Mouse (Mus musculus): Measurements from ENCODE around the gene Tst. TPM values are rescaled to one million over a fixed set of nuclear protein-coding genes. Genes with fewer than 3 reads are reported as not detected.

The Tst gene
- polyA plus RNA-seq, 1 experiment from 2014 or later: 8.5 TPM

GRCm38 (mm10) chr15:78377859-78378258 lies 27.8 kb downstream of the Tst start:
- Histone ChIP-seq H3K27ac (no peak overlapping the region), H3K4me1 (no peaks in the 10 kb centered on the region), H3K9me3 (replicated peaks) (no peaks in the 10 kb centered on the region), H3K27me3 (ENCODE audit: low read depth, poor library complexity, severe bottlenecking) (no peaks in the 10 kb centered on the region), H3K36me3 (no peaks in the 10 kb centered on the region), H3K4me3 (no peak overlapping the region)
- DNase-seq (ENCODE audit: low spot score): no peak
- 85% methylated on average over 10 of the region's 10 CpGs for WGBS

GRCm38 (mm10) chr15:78374204-78374603 lies 31.5 kb downstream of the Tst start:
- no peaks in the 10 kb centered on the region for H3K9me3 ChIP-seq (replicated peaks)
- 75% methylated on average over 3 of the region's 3 CpGs for WGBS
- H3K27ac ChIP-seq: no peak overlapping the region
- H3K4me1 ChIP-seq: no peaks in the 10 kb centered on the region
- H3K4me3 ChIP-seq: no peak overlapping the region
- no peaks in the 10 kb centered on the region for H3K36me3 ChIP-seq
- DNase-seq (ENCODE audit: low spot score): no peak
- peaks cover 12% of the 10 kb centered on the region for H3K27me3 ChIP-seq (ENCODE audit: low read depth, poor library complexity, severe bottlenecking)

GRCm38 (mm10) chr15:78372796-78373195 lies 32.9 kb downstream of the Tst start:
- no peak for DNase-seq (ENCODE audit: low spot score)
- peaks cover 26% of the 10 kb centered on the region for H3K27me3 ChIP-seq (ENCODE audit: low read depth, poor library complexity, severe bottlenecking)
- H3K4me3 ChIP-seq: no peak overlapping the region
- 73% methylated on average over 3 of the region's 3 CpGs for WGBS
- H3K9me3 ChIP-seq (replicated peaks): no peaks in the 10 kb centered on the region
- no peaks in the 10 kb centered on the region for H3K4me1 ChIP-seq
- H3K36me3 ChIP-seq: no peaks in the 10 kb centered on the region
- no peak overlapping the region for H3K27ac ChIP-seq

GRCm38 (mm10) chr15:78369641-78370040 lies 36.1 kb downstream of the Tst start:
- Histone ChIP-seq H3K36me3 (no peaks in the 10 kb centered on the region), H3K27me3 (ENCODE audit: low read depth, poor library complexity, severe bottlenecking) (peaks cover 39% of the 10 kb centered on the region), H3K4me3 (no peak overlapping the region), H3K4me1 (no peaks in the 10 kb centered on the region), H3K27ac (no peak overlapping the region), H3K9me3 (replicated peaks) (no peaks in the 10 kb centered on the region)
- no peak for DNase-seq (ENCODE audit: low spot score)
- WGBS: 91% methylated on average over 1 of the region's 1 CpGs

- no peaks in the 10 kb centered on the region for H3K4me1 ChIP-seq
- no peaks in the 10 kb centered on the region for H3K36me3 ChIP-seq
- no peak overlapping the region for H3K27ac ChIP-seq
- H3K4me3 ChIP-seq: no peak overlapping the region
- no peaks in the 10 kb centered on the region for H3K9me3 ChIP-seq (replicated peaks)
- peak; percentile 68 for DNase-seq (ENCODE audit: low spot score)
- 16% methylated on average over 8 of the region's 8 CpGs for WGBS
- peaks cover 39% of the 10 kb centered on the region for H3K27me3 ChIP-seq (ENCODE audit: low read depth, poor library complexity, severe bottlenecking)
Observed at GRCm38 (mm10) chr15:78368926-78369346, 36.8 kb downstream of the Tst start.

- no peak overlapping the region for H3K4me3 ChIP-seq
- H3K9me3 ChIP-seq (replicated peaks): no peaks in the 10 kb centered on the region
- no peak overlapping the region for H3K27ac ChIP-seq
- no peaks in the 10 kb centered on the region for H3K36me3 ChIP-seq
- DNase-seq (ENCODE audit: low spot score): no peak
- H3K4me1 ChIP-seq: no peaks in the 10 kb centered on the region
- WGBS: 74% methylated on average over 3 of the region's 3 CpGs
- peaks cover 39% of the 10 kb centered on the region for H3K27me3 ChIP-seq (ENCODE audit: low read depth, poor library complexity, severe bottlenecking)
Observed at GRCm38 (mm10) chr15:78367811-78368210, 37.9 kb downstream of the Tst start.

- Histone ChIP-seq H3K4me3 (no peak overlapping the region), H3K36me3 (no peaks in the 10 kb centered on the region), H3K27me3 (ENCODE audit: low read depth, poor library complexity, severe bottlenecking) (peaks cover 39% of the 10 kb centered on the region), H3K9me3 (replicated peaks) (no peaks in the 10 kb centered on the region), H3K27ac (no peak overlapping the region), H3K4me1 (no peaks in the 10 kb centered on the region)
- WGBS: 78% methylated on average over 8 of the region's 8 CpGs
- no peak for DNase-seq (ENCODE audit: low spot score)
Observed at GRCm38 (mm10) chr15:78366875-78367274, 38.8 kb downstream of the Tst start.

GRCm38 (mm10) chr15:78365916-78366315 lies 39.8 kb downstream of the Tst start:
- no peak overlapping the region for H3K27ac ChIP-seq
- no peak overlapping the region for H3K4me3 ChIP-seq
- peaks cover 39% of the 10 kb centered on the region for H3K27me3 ChIP-seq (ENCODE audit: low read depth, poor library complexity, severe bottlenecking)
- no peaks in the 10 kb centered on the region for H3K36me3 ChIP-seq
- DNase-seq (ENCODE audit: low spot score): no peak
- WGBS: 42% methylated on average over 2 of the region's 2 CpGs
- H3K9me3 ChIP-seq (replicated peaks): no peaks in the 10 kb centered on the region
- H3K4me1 ChIP-seq: no peaks in the 10 kb centered on the region

GRCm38 (mm10) chr15:78355548-78355947 lies 50.2 kb downstream of the Tst start:
- no peaks in the 10 kb centered on the region for H3K9me3 ChIP-seq (replicated peaks)
- H3K4me1 ChIP-seq: no peaks in the 10 kb centered on the region
- no peaks in the 10 kb centered on the region for H3K36me3 ChIP-seq
- 89% methylated on average over 5 of the region's 5 CpGs for WGBS
- no peak overlapping the region for H3K4me3 ChIP-seq
- DNase-seq (ENCODE audit: low spot score): no peak
- H3K27ac ChIP-seq: no peak overlapping the region
- 0 out of 2 replicates have a peak, but pooled peaks cover 6% of the 10 kb centered on the region for H3K27me3 ChIP-seq (ENCODE audit: low read depth, poor library complexity, severe bottlenecking)

GRCm38 (mm10) chr15:78354958-78355357 lies 50.7 kb downstream of the Tst start:
- H3K4me3 ChIP-seq: no peak overlapping the region
- H3K4me1 ChIP-seq: no peaks in the 10 kb centered on the region
- no peak overlapping the region for H3K27ac ChIP-seq
- no peak for DNase-seq (ENCODE audit: low spot score)
- no peaks in the 10 kb centered on the region for H3K36me3 ChIP-seq
- H3K9me3 ChIP-seq (replicated peaks): no peaks in the 10 kb centered on the region
- WGBS: 0% methylated on average over 1 of the region's 1 CpGs
- 0 out of 2 replicates have a peak, but pooled peaks cover 6% of the 10 kb centered on the region for H3K27me3 ChIP-seq (ENCODE audit: low read depth, poor library complexity, severe bottlenecking)

GRCm38 (mm10) chr15:78351586-78352165 lies 54.0 kb downstream of the Tst start:
- 76% methylated on average over 3 of the region's 3 CpGs for WGBS
- H3K27ac ChIP-seq: no peak overlapping the region
- H3K4me1 ChIP-seq: no peaks in the 10 kb centered on the region
- H3K27me3 ChIP-seq (ENCODE audit: low read depth, poor library complexity, severe bottlenecking): 0 out of 2 replicates have a peak, but pooled peaks cover 6% of the 10 kb centered on the region
- H3K9me3 ChIP-seq (replicated peaks): no peaks in the 10 kb centered on the region
- no peaks in the 10 kb centered on the region for H3K36me3 ChIP-seq
- H3K4me3 ChIP-seq: no peak overlapping the region
- no peak for DNase-seq (ENCODE audit: low spot score)
